Mouse (Mus musculus) pancreas, adult 10 weeks (tissue): ENCODE data around the gene Arhgap10. TPM values are rescaled to one million over a fixed set of nuclear protein-coding genes. Genes with fewer than 3 reads are reported as not detected.

Source experiments
- polyA plus RNA-seq: library from polyadenylated mRNA; stranded (reverse); fragments of 350-450 nt; fragmentation: Illumina TruSeq; extraction: RNeasy Lipid Tissue Mini Kit (QIAGEN cat#74804); gene quantifications from one replicate; pipeline ENCODE4 v1.2.3, GENCODE M21; 2015; ENCODE audit warnings: low read depth, low replicate concordance; ENCODE audit not compliant: insufficient read depth

Arhgap10 gene
- 4.7 TPM for polyA plus RNA-seq

DNA sequence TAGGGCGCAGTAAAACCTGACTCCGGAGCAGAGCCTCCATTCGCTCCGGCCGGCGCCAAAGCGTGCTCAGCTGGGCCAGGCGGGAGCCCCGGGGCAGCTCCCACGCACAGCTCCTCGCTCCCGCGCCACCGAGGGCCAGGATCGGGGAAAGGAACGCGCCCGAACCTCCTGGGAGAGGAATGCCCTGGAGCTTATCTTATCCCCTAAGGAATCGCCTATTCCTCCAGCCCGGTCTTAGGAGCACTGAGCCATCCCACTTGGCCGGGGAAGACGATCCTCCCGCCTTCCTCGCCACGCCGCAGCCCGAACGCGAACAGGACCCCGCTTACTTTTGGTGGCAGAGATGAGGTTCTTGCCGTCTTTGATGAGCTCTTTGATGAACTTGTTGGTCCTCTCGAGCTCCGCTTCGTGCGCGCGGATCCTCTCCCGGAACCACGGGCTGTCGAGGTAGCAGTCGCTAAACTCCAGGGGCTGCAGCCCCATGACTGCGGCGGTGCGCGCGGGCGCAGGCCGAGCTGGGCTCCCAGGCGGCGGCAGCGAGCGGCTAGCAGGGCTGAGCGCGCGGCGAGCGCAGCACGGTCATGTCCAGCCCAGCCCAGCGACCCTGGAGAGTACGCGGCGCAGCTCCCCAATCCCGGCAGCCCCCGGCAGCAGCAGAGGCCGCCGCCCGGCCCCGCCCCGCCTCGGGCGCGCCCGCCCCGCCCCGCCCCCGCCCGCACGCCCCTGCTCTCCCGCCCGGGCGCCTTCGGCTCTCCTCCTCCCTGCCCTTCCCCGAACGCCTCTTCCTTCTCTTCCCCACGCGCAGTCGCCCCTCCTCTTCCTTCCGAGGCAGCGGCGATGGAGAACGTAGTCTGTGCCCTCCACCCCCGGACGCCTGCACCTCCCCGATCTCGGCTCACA lies at the start of gene Arhgap10:
Gene Arhgap10, minus strand, starts transcription at position 653 of the 900 bp plus-strand sequence.

GRCm38 (mm10) chr8:77549121-77549706 lies 31.5 kb upstream of the Arhgap10 start, which contains the start of gene Prmt9:
Gene Prmt9, plus strand, starts transcription at chr8:77549397.

Other genes with a start within 250 kb of the Arhgap10 start
- gene Prmt9, start 31.4 kb upstream of the Arhgap10 start, polyA plus RNA-seq = 4.2 TPM
- 5.0 TPM for gene Tmem184c, start 92.7 kb upstream of the Arhgap10 start, polyA plus RNA-seq
- gene Ednra, start 206.5 kb upstream of the Arhgap10 start, polyA plus RNA-seq = 2.1 TPM